12 mouse cellular contexts compared by ENCODE assay signal in genomic region chr19:15647313-15647712, GRCm38 (mm10).
A peak's percentile ranks its signal among the peaks of the same experiment; 100 is the strongest.
DNase-seq lines count a peak whose midpoint lies in the region; ATAC-seq lines count a peak whose summit lies in the region.
"Had no signal": no experiment of that assay in that cellular context is flagged by ENCODE, and none has a peak within 500 bp of the region (broad histone marks: within the 10 kb centered on the region; RNA-seq: fewer than 3 reads in every experiment).

No protein-coding gene starts in this region.

- DNase-seq in kidney, adult 11 months = no peak
- DNase-seq in hindbrain, embryonic 14.5 days (ENCODE audit: low spot score) = no peak
- no peak for DNase-seq in spleen, postnatal 10 days (ENCODE audit: low spot score in 2 of 2)
- DNase-seq in ovary, postnatal 14 days (ENCODE audit: low spot score) = no peak
- DNase-seq: cerebellum, adult 8-10 months; heart, postnatal 4 days; liver had no signal

- 29% methylated on average over 5 of the region's 5 CpGs for WGBS in kidney, embryonic 15.5 days
- WGBS in hindbrain, embryonic 14.5 days = 25% methylated on average over 5 of the region's 5 CpGs
- WGBS in neural tube, embryonic 14.5 days = 15% methylated on average over 5 of the region's 5 CpGs

- no peak overlapping the region for H3K4me3 ChIP-seq in kidney, embryonic 15.5 days (replicated peaks)
- peak overlapping the region; percentile 12 for H3K4me3 ChIP-seq in megakaryocyte, embryonic 14.5 days (replicated peaks)
- no peak overlapping the region for H3K4me3 ChIP-seq in hindbrain, embryonic 14.5 days (replicated peaks; ENCODE audit: low read length)
- H3K4me3 ChIP-seq in neural tube, embryonic 14.5 days (ENCODE audit: low read depth, low read length) = no peak overlapping the region
- H3K4me3 ChIP-seq: myocyte had no signal

- H3K27me3 ChIP-seq in kidney, embryonic 15.5 days = no peaks in the 10 kb centered on the region
- no peaks in the 10 kb centered on the region for H3K27me3 ChIP-seq in megakaryocyte, embryonic 14.5 days (replicated peaks)
- peaks cover 5% of the 10 kb centered on the region; the same call in 1 of the 2 replicates for H3K27me3 ChIP-seq in hindbrain, embryonic 14.5 days (ENCODE audit: control insufficient read depth, insufficient read depth, low read length)
- H3K27me3 ChIP-seq in neural tube, embryonic 14.5 days (ENCODE audit: control insufficient read depth, insufficient read depth, low read length) = no peaks in the 10 kb centered on the region

- no peak overlapping the region for H3K9ac ChIP-seq in kidney, embryonic 15.5 days
- no peak overlapping the region; the same call in 1 of the 2 replicates for H3K9ac ChIP-seq in hindbrain, embryonic 14.5 days
- no peak overlapping the region for H3K9ac ChIP-seq in neural tube, embryonic 14.5 days (replicated peaks; ENCODE audit: low read depth, low read length)

- ATAC-seq in kidney, embryonic 15.5 days (replicated peaks; ENCODE audit: low FRiP score) = peak; percentile 78
- no peak for ATAC-seq in megakaryocyte, adult 5-6 weeks (ENCODE audit: poor library complexity, severe bottlenecking)
- peak; percentile 73 for ATAC-seq in hindbrain, embryonic 14.5 days (ENCODE audit: low FRiP score)
- ATAC-seq in neural tube, embryonic 14.5 days (ENCODE audit: low read depth) = peak; percentile 88

- H3K4me1 ChIP-seq in kidney, embryonic 15.5 days = 0 out of 2 replicates have a peak, but pooled peaks cover 12% of the 10 kb centered on the region
- no peaks in the 10 kb centered on the region for H3K4me1 ChIP-seq in megakaryocyte, embryonic 14.5 days
- H3K4me1 ChIP-seq in hindbrain, embryonic 14.5 days (replicated peaks; ENCODE audit: control insufficient read depth, insufficient read depth, low read length) = peaks cover 11% of the 10 kb centered on the region
- H3K4me1 ChIP-seq in neural tube, embryonic 14.5 days (ENCODE audit: control insufficient read depth, insufficient read depth, low read length) = peaks cover 13% of the 10 kb centered on the region

- H3K9me3 ChIP-seq in kidney, embryonic 15.5 days (replicated peaks) = no peaks in the 10 kb centered on the region
- H3K9me3 ChIP-seq in megakaryocyte, embryonic 14.5 days = no peaks in the 10 kb centered on the region
- H3K9me3 ChIP-seq in hindbrain, embryonic 14.5 days (ENCODE audit: control insufficient read depth, low read length) = no peaks in the 10 kb centered on the region
- no peaks in the 10 kb centered on the region for H3K9me3 ChIP-seq in neural tube, embryonic 14.5 days (ENCODE audit: control insufficient read depth, low read length)

- no peak overlapping the region for H3K4me2 ChIP-seq in kidney, embryonic 15.5 days
- H3K4me2 ChIP-seq in hindbrain, embryonic 14.5 days (replicated peaks) = no peak overlapping the region
- no peak overlapping the region for H3K4me2 ChIP-seq in neural tube, embryonic 14.5 days (ENCODE audit: low read depth, low read length)

- H3K36me3 ChIP-seq in kidney, embryonic 15.5 days = no peaks in the 10 kb centered on the region
- no peaks in the 10 kb centered on the region for H3K36me3 ChIP-seq in megakaryocyte, embryonic 14.5 days (replicated peaks; ENCODE audit: low read length)
- no peaks in the 10 kb centered on the region for H3K36me3 ChIP-seq in hindbrain, embryonic 14.5 days (replicated peaks; ENCODE audit: control insufficient read depth, insufficient read depth)
- no peaks in the 10 kb centered on the region for H3K36me3 ChIP-seq in neural tube, embryonic 14.5 days (ENCODE audit: control insufficient read depth, insufficient read depth, low read length)

- no peak overlapping the region for H3K27ac ChIP-seq in kidney, embryonic 15.5 days
- 0 out of 2 replicates have a peak overlapping the region, but pooled peaks have one; percentile 11 for H3K27ac ChIP-seq in hindbrain, embryonic 14.5 days
- H3K27ac ChIP-seq in neural tube, embryonic 14.5 days (ENCODE audit: low read depth, low read length) = peak overlapping the region; percentile 39; the same call in 1 of the 2 replicates
